In genomic region chr13:53468171-53468570, GRCm38 (mm10) we compare ENCODE assay signal across 16 mouse cellular contexts. TPM values are rescaled to one million over a fixed set of nuclear protein-coding genes. Genes with fewer than 3 reads are reported as not detected.
DNase-seq lines count a peak whose midpoint lies in the region; ATAC-seq and TF ChIP-seq lines count a peak whose summit lies in the region.
"Had no signal": no experiment of that assay in that cellular context is flagged by ENCODE, and none has a peak within 500 bp of the region (broad histone marks: within the 10 kb centered on the region; RNA-seq: fewer than 3 reads in every experiment).

No protein-coding gene starts in this region.

- 0 out of 2 replicates have a peak overlapping the region, but pooled peaks have one; percentile 15 for H3K9ac ChIP-seq in hindbrain, embryonic 11.5 days (ENCODE audit: low read depth, low read length)
- H3K9ac ChIP-seq in limb, embryonic 14.5 days (ENCODE audit: low read depth, low read length, severe bottlenecking) = no peak overlapping the region

- peaks cover 5% of the 10 kb centered on the region for H3K4me1 ChIP-seq in hindbrain, embryonic 11.5 days (replicated peaks; ENCODE audit: control insufficient read depth, insufficient read depth, low read length)
- peaks cover 11% of the 10 kb centered on the region for H3K4me1 ChIP-seq in limb, embryonic 14.5 days (ENCODE audit: control insufficient read depth, insufficient read depth, low read length)

- intact Hi-C loops in heart, postnatal 10 days (cut with DNase I) = no loop called here

- peak overlapping the region; percentile 16 for H3K4me3 ChIP-seq in hindbrain, embryonic 11.5 days (ENCODE audit: low read depth, low read length)
- peak overlapping the region; percentile 18 for H3K4me3 ChIP-seq in limb, embryonic 14.5 days (replicated peaks; ENCODE audit: low read length)

- H3K9me3 ChIP-seq in hindbrain, embryonic 11.5 days (ENCODE audit: control insufficient read depth, low read length) = no peaks in the 10 kb centered on the region
- no peaks in the 10 kb centered on the region for H3K9me3 ChIP-seq in limb, embryonic 14.5 days (ENCODE audit: control insufficient read depth, low read length)

- no peak for TF ChIP-seq POLR2A in limb, embryonic 14.5 days (IDR thresholded peaks at IDR 0.05; ENCODE audit: borderline replicate concordance, extremely low read depth, insufficient read depth, insufficient read length)

- no peak for ATAC-seq in hindbrain, embryonic 11.5 days (ENCODE audit: low FRiP score)
- no peak for ATAC-seq in limb, embryonic 14.5 days (ENCODE audit: low FRiP score, low read depth)
- ATAC-seq: inflammation-experienced regulatory T-cells, adult 6 months had no signal

- H3K27ac ChIP-seq in hindbrain, embryonic 11.5 days (ENCODE audit: low read depth, low read length) = peak overlapping the region; percentile 30; the same call in 1 of the 2 replicates
- H3K27ac ChIP-seq in limb, embryonic 14.5 days (replicated peaks; ENCODE audit: low read depth, low read length) = 0 out of 2 replicates have a peak overlapping the region, but pooled peaks have one; percentile 13

- H3K4me2 ChIP-seq in hindbrain, embryonic 11.5 days (replicated peaks; ENCODE audit: low read depth, low read length) = peak overlapping the region; percentile 34
- H3K4me2 ChIP-seq in limb, embryonic 14.5 days (replicated peaks; ENCODE audit: low read depth, low read length, severe bottlenecking) = peak overlapping the region; percentile 29
- H3K4me2 ChIP-seq: liver, embryonic 11.5 days had no signal

- peak; percentile 53 for DNase-seq in heart, adult 11 months
- no peak for DNase-seq in heart, postnatal 10 days
- DNase-seq in embryo, embryonic 10.5 days (ENCODE audit: low spot score) = peak; percentile 45
- peak; percentile 50 for DNase-seq in hindbrain, embryonic 11.5 days (ENCODE audit: low spot score)
- no peak for DNase-seq in limb, embryonic 14.5 days (ENCODE audit: low spot score)
- no peak for DNase-seq in T-cell, adult 2 months (ENCODE audit: low spot score)
- no peak for DNase-seq in left cerebral cortex, adult 18-20 months (ENCODE audit: low spot score in 2 of 2)
- DNase-seq in kidney, adult 11 months = no peak
- DNase-seq: B cell, adult 2 months; cerebellum, adult 11-12 months; kidney, postnatal 14 days; right cerebral cortex, postnatal 25 days; thymus, postnatal 14 days had no signal

- H3K36me3 ChIP-seq in hindbrain, embryonic 11.5 days (ENCODE audit: control insufficient read depth, insufficient read depth, low read length) = no peaks in the 10 kb centered on the region
- H3K36me3 ChIP-seq in limb, embryonic 14.5 days (ENCODE audit: control insufficient read depth, insufficient read depth, low read length) = no peaks in the 10 kb centered on the region

- H3K27me3 ChIP-seq in hindbrain, embryonic 11.5 days (ENCODE audit: control insufficient read depth, insufficient read depth, low read length) = peaks cover 62% of the 10 kb centered on the region
- H3K27me3 ChIP-seq in limb, embryonic 14.5 days (ENCODE audit: control insufficient read depth, insufficient read depth, low read length) = peaks cover 73% of the 10 kb centered on the region

- WGBS in hindbrain, embryonic 11.5 days = 11% methylated on average over 14 of the region's 14 CpGs
- WGBS in limb, embryonic 14.5 days = 44% methylated on average over 14 of the region's 14 CpGs

RNA-seq across cellular contexts. Expression of gene Msx2, which starts 4.7 kb away (rescaled TPM):
- total RNA-seq in heart, postnatal 10 days (2021) = 1 to 10 TPM in 1 of 2 experiments, under 1 TPM in 1; 0.79 to 1.1 TPM
- polyA plus RNA-seq in hindbrain, embryonic 11.5 days (2014; fragmentation: Nextera tagmentation; extraction: Ambion mirVana) = 58.3 and 66.3 TPM in 2 replicates
- 17.5 and 18.2 TPM in 2 replicates for polyA plus RNA-seq in limb, embryonic 14.5 days (2012; rRNA removed)
- 19.4 and 28.3 TPM in 2 replicates for polyA plus RNA-seq in limb, embryonic 14.5 days (2014; fragmentation: Nextera tagmentation; extraction: Ambion mirVana)
- total RNA-seq in left cerebral cortex, adult 18-20 months (2021) = under 1 TPM; 0.42 to 0.54 TPM
- total RNA-seq: MEL had no signal

Comparison
In these comparisons a context has a peak if more than half of its experiments do, and no peak if none do; other contexts are left out.
1. DNase-seq: peak in heart, adult 11 months (single experiment), embryo, embryonic 10.5 days (single experiment) and hindbrain, embryonic 11.5 days (single experiment); none in heart, postnatal 10 days (0 of 2), limb, embryonic 14.5 days (single experiment), T-cell, adult 2 months (single experiment), left cerebral cortex, adult 18-20 months (0 of 2) and kidney, adult 11 months (single experiment).